Mouse (Mus musculus) cortical plate, adult 2 months (tissue): ENCODE measurements at regions not wholly inside any gene's neighbourhood (a gene's known extent, or its start where the extent isn't known, plus 50 kb on each side); places are given as distances from the start of the nearest gene placed in this dataset.

Source experiments
- H3K27ac ChIP-seq: fragments of 200-500 bp; 2 replicates; pipeline ENCODE4 v1.5.1; 2012; ENCODE audit warnings: low read length, control low read depth, inconsistent platforms; ENCODE audit not compliant: insufficient read depth
- H3K4me1 ChIP-seq: fragments of 200-500 bp; 2 replicates; pipeline ENCODE4 v1.6.1; 2011; ENCODE audit warnings: low read length; ENCODE audit not compliant: control insufficient read depth, insufficient read depth
- H3K4me3 ChIP-seq: fragments of 200-500 bp; 2 replicates; pipeline ENCODE4 v1.5.1; 2011; ENCODE audit warnings: mild to moderate bottlenecking, low read length, control low read depth; ENCODE audit not compliant: insufficient read depth
- CTCF ChIP-seq: fragments of 200-500 bp; IDR thresholded peaks from 2 replicates; pipeline ENCODE4 v1.5.1; 2011; ENCODE audit warnings: mild to moderate bottlenecking, control low read depth, low read length; ENCODE audit not compliant: insufficient read depth; ENCODE audit errors: extremely low read depth
- POLR2A ChIP-seq: fragments of 200-500 bp; IDR thresholded peaks from 2 replicates; pipeline ENCODE4 v1.6.1; 2011; ENCODE audit warnings: mild to moderate bottlenecking, low read length, control low read depth; ENCODE audit not compliant: insufficient read depth; ENCODE audit errors: extremely low read depth

- TF ChIP-seq CTCF (no peak), POLR2A (no peak)
- Histone ChIP-seq H3K4me3 (no peak overlapping the region), H3K27ac (no peak overlapping the region), H3K4me1 (no peaks in the 10 kb centered on the region)
Measured at GRCm38 (mm10) chr17:63807590-63808228, 55.2 kb upstream of the Fer start.

- Histone ChIP-seq H3K4me3 (no peak overlapping the region), H3K4me1 (no peaks in the 10 kb centered on the region), H3K27ac (no peak overlapping the region)
- TF ChIP-seq CTCF (no peak), POLR2A (no peak)
Measured at GRCm38 (mm10) chr17:63808756-63809155, 54.1 kb upstream of the Fer start.

- Histone ChIP-seq H3K4me3 (no peak overlapping the region), H3K27ac (no peak overlapping the region), H3K4me1 (no peaks in the 10 kb centered on the region)
- TF ChIP-seq CTCF (no peak), POLR2A (no peak)
Measured at GRCm38 (mm10) chr17:63811246-63811785, 51.5 kb upstream of the Fer start.

- Histone ChIP-seq H3K4me3 (no peak overlapping the region), H3K4me1 (no peaks in the 10 kb centered on the region), H3K27ac (no peak overlapping the region)
- TF ChIP-seq POLR2A = no peak
- TF ChIP-seq CTCF = no peak
Measured at GRCm38 (mm10) chr17:63812586-63812985, 50.3 kb upstream of the Fer start.
